Mouse (Mus musculus): Measurements from ENCODE around the gene Gm11239.
"Not testable (repeated sequence)": the region's sequence is repeated elsewhere in the genome, so short reads cannot be mapped to it uniquely, and the experiment has no call there.

DNA sequence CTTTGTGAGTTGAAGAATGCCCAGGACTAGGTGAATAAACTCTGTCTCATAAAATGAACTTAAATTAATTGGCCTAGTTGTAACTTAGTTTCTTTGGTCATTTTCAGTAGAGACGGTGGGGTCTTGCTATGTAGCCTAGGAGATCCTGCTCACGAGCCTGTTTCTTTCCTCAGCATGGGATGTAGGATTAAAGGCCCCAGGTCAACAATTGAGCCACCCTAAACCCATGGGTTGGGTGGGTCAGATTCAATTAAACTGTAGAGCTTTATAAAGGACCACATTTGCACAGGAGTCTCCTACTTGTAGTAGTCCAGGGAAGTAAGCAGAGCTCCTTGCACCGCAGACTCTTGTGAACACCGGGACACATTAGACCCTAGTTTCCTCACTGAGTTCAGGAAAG is at the start of gene Gm11239:
- not testable (repeated sequence) for TF ChIP-seq CTCF, EP300 (IDR thresholded peaks at IDR 0.05)

Measured in lung, postnatal 0 days (tissue).